Mouse (Mus musculus) neural tube, embryonic 15.5 days (tissue): ENCODE data around the gene Adamts9. TPM values are rescaled to one million over a fixed set of nuclear protein-coding genes. Genes with fewer than 3 reads are reported as not detected.
A peak's percentile ranks its signal among the peaks of the same experiment; 100 is the strongest.

Experiments
- ATAC-seq: fragments of 200-750 bp; cut with Nextera tagmentation; 2 replicates; pipeline ENCODE4 v1.8.0; 2017; ENCODE audit warnings: mild to moderate bottlenecking, moderate TSS enrichment, moderate library complexity; ENCODE audit not compliant: low FRiP score
- H3K27ac ChIP-seq: fragments of 300-500 bp; sonication (generic); replicated peaks from 2 replicates; pipeline ENCODE4 v1.5.1; 2015; ENCODE audit warnings: mild to moderate bottlenecking, inconsistent platforms
- H3K27me3 ChIP-seq: fragments of 300-500 bp; sonication (generic); replicated peaks from 2 replicates; pipeline ENCODE4 v1.6.1; 2015; ENCODE audit warnings: inconsistent platforms
- H3K36me3 ChIP-seq: fragments of 300-500 bp; sonication (generic); 2 replicates; pipeline ENCODE4 v1.6.1; 2015; ENCODE audit warnings: inconsistent platforms
- H3K4me1 ChIP-seq: fragments of 300-500 bp; sonication (generic); 2 replicates; pipeline ENCODE4 v1.6.1; 2015; ENCODE audit warnings: inconsistent platforms
- H3K4me2 ChIP-seq: fragments of 300-500 bp; sonication (generic); 2 replicates; pipeline ENCODE4 v1.6.1; 2015; ENCODE audit warnings: inconsistent platforms, mild to moderate bottlenecking, moderate library complexity
- H3K4me3 ChIP-seq: fragments of 300-500 bp; sonication (generic); replicated peaks from 2 replicates; pipeline ENCODE4 v1.5.1; 2015; ENCODE audit warnings: mild to moderate bottlenecking, inconsistent platforms
- H3K9ac ChIP-seq: fragments of 300-500 bp; sonication (generic); replicated peaks from 2 replicates; pipeline ENCODE4 v1.6.1; 2015; ENCODE audit warnings: mild to moderate bottlenecking, inconsistent platforms
- H3K9me3 ChIP-seq: fragments of 300-500 bp; sonication (generic); replicated peaks from 2 replicates; pipeline ENCODE4 v1.6.1; 2016; ENCODE audit warnings: inconsistent platforms
- WGBS: fragments of 180-500 bp; shearing (Covaris S2); methylation state at CpG from one replicate; pipeline ENCODE4 v1.1.7; 2015; ENCODE audit warnings: mixed read lengths; 5-methylcytosine and 5-hydroxymethylcytosine counted together
- polyA plus RNA-seq: library from polyadenylated mRNA; unstranded; fragments of >200 nt; fragmentation: Nextera tagmentation; extraction: Ambion mirVana; gene quantifications from 2 replicates; pipeline ENCODE4 v1.2.1, GENCODE M21; 2015

Adamts9 gene
- 2.1 and 2.8 TPM in 2 replicates for polyA plus RNA-seq

DNA sequence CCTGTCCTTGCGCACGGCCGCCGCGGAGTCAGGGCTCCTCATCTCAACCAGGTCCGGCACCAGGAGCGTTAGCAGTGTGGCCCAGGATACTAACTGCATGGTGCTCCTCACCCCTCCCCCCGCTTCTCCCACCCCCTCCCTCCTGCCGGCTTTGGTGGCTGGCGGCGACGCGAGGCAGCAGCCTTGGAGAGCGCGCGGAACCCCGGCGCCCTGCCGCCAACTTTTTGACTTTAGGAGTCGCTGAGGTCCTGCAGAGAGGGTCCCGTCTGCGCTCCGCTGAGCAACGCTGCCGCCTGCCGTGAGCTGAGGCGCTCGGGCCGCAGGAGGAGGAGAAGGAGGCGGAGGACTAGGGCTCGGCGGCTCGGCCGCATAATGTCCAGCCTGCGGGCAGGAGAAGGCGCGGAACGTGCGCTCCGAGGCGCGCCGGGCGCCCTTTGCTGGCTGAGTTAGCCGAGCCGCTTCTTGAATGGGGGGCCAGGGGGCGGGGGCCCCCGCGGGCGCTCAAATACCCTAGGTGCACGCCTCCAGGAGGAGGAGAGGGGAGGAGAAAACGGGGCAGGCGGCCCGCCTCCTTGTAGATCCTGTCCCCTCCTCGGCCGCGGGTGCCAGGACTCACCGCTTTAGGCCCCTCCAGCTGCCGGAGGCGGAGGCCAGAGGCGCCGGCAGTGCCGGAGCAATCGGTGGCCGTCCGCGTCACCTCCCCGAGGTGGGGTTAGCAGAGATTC, at the start of gene Adamts9:
Adamts9 (minus strand) TSS at position 436 of the 725 bp plus-strand sequence.
- peak within 1 kb of the TSS; percentile 65 for H3K27ac ChIP-seq
- H3K27me3 ChIP-seq: peaks cover 41% of the 10 kb centered on the region
- H3K36me3 ChIP-seq: no peaks in the 10 kb centered on the region
- peak; percentile 53 for ATAC-seq
- H3K9ac ChIP-seq: peak within 1 kb of the TSS; percentile 45
- no peaks in the 10 kb centered on the region for H3K9me3 ChIP-seq
- H3K4me1 ChIP-seq: peaks cover 43% of the 10 kb centered on the region
- under 1% methylated on average over 63 of the region's 68 CpGs for WGBS
- H3K4me2 ChIP-seq: peak within 1 kb of the TSS; percentile 80
- H3K4me3 ChIP-seq: peak within 1 kb of the TSS; percentile 56

DNA sequence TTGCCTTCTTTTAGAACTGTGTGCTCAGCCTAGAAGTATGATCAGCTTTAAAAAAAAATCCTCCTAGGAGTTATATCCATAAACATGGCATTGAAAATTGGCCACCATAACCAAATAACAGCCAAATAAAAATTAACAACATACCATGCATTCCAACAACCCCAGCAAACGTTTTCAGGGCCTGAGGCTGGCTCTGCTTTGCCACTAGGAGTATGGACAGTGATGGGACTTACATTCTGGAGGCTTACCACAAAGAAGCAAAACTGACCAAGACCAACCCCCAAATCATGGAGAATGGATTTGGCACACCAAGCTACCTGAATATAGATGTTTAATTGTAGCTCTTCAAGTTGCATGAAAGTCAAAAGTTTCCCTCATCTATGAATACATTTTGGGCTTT, 48.3 kb upstream of the Adamts9 start:
- Histone ChIP-seq H3K4me1 (no peaks in the 10 kb centered on the region), H3K9me3 (no peaks in the 10 kb centered on the region), H3K4me2 (no peak overlapping the region), H3K4me3 (no peak overlapping the region), H3K27me3 (no peaks in the 10 kb centered on the region), H3K36me3 (no peaks in the 10 kb centered on the region), H3K9ac (no peak overlapping the region), H3K27ac (no peak overlapping the region)
- 28% methylated on average over 1 of the region's 1 CpGs for WGBS
- ATAC-seq: no peak

DNA sequence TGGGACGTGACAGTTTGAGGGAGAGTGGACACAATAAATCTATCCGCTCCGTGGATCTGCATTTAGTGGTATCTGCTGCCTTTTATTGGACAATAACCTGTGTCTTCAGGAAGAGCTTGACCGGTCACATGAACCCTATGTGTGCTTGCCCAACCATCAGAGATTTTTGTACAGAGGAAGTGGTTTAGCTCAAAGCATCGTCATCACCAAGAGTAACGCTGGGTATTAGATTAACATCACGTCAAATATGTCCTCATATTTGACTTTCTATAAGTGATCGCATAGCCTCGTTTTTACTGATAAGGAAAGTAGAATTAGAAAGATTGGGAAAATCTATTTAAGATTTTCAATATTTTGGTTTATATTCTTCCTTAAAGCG, 45.3 kb upstream of the Adamts9 start:
- WGBS: 86% methylated on average over 10 of the region's 10 CpGs
- no peak overlapping the region for H3K4me2 ChIP-seq
- no peak for ATAC-seq
- no peak overlapping the region for H3K27ac ChIP-seq
- no peak overlapping the region for H3K4me3 ChIP-seq
- H3K9me3 ChIP-seq: no peaks in the 10 kb centered on the region
- H3K36me3 ChIP-seq: no peaks in the 10 kb centered on the region
- no peaks in the 10 kb centered on the region for H3K27me3 ChIP-seq
- H3K9ac ChIP-seq: no peak overlapping the region
- H3K4me1 ChIP-seq: no peaks in the 10 kb centered on the region

DNA sequence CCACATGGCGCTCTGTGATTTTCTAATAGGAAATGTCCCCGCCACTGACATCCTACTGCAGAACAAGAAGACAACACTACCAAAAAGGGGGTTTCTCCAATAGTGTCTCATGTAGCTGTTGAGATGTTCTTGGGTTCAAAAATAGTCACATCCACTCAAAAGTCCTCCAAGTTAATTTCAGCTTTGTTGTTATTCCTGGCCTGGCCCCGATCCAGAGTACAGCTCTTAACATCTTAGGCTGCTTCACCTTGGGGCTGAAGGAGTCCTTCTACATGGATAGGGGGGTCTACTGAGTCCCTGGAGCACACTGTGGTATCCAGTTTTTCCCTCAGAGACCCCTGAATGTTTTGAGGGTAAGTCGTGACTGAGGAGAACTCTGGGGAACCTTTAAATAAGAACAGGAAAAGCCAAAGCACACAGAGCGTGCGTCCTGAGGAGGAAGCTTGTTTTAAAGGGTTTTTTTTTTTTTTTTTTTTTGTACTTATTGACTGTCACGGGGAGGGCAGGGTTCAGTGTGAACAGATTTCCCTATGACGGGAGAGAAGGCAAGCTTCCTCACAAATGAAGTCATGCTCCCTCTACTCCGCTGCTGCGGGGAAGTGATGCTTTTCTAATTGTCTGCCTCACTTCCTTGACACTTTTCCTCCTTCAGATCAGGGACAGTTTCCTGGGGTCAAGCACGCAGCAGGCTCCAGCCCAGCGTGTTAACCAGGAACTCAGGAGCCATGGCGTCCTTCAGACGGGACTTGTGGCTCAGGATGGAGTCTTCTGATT, 44.7 kb upstream of the Adamts9 start:
- Histone ChIP-seq H3K36me3 (no peaks in the 10 kb centered on the region), H3K9ac (no peak overlapping the region), H3K27me3 (no peaks in the 10 kb centered on the region), H3K27ac (no peak overlapping the region), H3K4me2 (no peak overlapping the region), H3K4me1 (no peaks in the 10 kb centered on the region), H3K9me3 (no peaks in the 10 kb centered on the region), H3K4me3 (no peak overlapping the region)
- no peak for ATAC-seq
- WGBS: 79% methylated on average over 14 of the region's 14 CpGs

DNA sequence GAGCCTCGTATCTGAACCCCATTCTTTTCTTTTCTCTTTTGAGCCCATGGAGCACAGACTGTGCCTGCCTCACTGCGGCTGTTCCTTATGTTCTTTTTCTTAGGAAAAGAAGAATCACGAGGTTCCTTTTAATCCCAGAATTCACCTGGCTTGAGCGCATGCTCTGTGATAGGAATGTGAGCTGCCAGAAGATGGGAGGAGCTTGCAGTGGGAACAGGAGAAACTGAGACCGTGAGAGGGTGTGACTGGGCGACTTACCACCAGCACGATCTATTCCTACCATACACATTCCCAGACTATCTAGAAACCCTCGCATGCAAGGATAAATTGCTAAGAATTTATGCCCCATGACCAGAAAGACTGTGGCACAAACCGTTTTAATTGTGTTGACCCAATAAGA, 44.1 kb upstream of the Adamts9 start:
- 86% methylated on average over 9 of the region's 9 CpGs for WGBS
- Histone ChIP-seq H3K9ac (no peak overlapping the region), H3K9me3 (no peaks in the 10 kb centered on the region), H3K4me1 (no peaks in the 10 kb centered on the region), H3K4me2 (no peak overlapping the region), H3K27me3 (no peaks in the 10 kb centered on the region), H3K27ac (no peak overlapping the region), H3K4me3 (no peak overlapping the region), H3K36me3 (no peaks in the 10 kb centered on the region)
- ATAC-seq: no peak

DNA sequence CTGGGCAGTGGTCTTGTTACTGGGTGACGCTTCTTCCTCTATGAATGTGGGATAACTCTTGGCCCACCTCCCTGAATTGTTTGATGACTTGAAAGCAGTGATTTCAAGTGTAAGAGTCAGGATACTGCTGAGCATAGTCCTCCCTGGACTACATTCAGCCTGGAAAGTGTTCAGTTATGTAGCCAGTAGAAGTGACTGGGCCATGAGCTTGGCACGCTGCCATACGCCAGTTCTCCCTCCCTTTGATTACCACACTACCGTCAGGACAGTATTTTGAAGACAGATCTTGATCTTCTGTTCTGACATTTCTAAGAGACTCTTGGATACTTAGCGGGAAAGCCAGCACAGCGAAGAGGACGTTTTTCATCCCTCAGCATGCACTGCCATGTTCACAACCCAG, 40.1 kb upstream of the Adamts9 start:
- H3K27me3 ChIP-seq: no peaks in the 10 kb centered on the region
- no peak overlapping the region for H3K9ac ChIP-seq
- ATAC-seq: no peak
- no peaks in the 10 kb centered on the region for H3K4me1 ChIP-seq
- no peaks in the 10 kb centered on the region for H3K9me3 ChIP-seq
- 77% methylated on average over 7 of the region's 7 CpGs for WGBS
- H3K27ac ChIP-seq: no peak overlapping the region
- no peak overlapping the region for H3K4me2 ChIP-seq
- no peak overlapping the region for H3K4me3 ChIP-seq
- no peaks in the 10 kb centered on the region for H3K36me3 ChIP-seq

DNA sequence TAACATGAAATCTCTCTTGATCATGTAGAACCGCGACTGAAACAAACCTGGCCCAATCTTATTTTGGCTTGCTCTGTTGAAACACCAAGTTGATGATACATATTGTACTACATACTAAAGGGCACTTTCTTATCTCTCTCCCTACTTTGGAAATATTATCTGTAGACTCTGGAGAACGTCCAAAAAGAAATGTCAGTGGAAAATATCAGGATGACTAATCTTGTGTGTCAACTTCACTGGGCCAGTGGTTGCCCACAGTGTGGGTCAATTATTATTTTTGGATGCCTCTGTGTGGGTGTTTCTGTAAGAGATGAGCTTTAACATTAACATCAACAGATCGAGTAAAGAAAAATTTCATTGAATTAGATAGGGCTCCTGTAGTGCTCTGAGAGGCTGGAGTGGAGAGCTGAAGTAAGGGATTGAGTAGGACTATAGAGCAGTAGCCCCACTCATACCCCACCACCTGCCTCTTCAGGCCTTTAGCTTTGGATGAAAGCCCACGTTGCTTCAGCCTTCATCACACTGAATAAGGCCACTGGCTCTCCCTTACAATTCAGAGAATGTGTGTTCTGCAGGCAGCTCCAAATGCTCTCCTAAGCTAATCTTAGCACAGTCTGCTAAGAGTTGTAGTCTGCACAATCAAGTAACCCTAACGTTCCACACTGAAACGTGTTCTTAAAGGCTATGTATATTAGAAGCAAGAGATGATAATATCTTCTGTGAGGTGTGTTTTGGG, 38.3 kb upstream of the Adamts9 start:
- no peaks in the 10 kb centered on the region for H3K27me3 ChIP-seq
- no peak overlapping the region for H3K9ac ChIP-seq
- H3K4me2 ChIP-seq: no peak overlapping the region
- no peaks in the 10 kb centered on the region for H3K36me3 ChIP-seq
- no peaks in the 10 kb centered on the region for H3K9me3 ChIP-seq
- no peak for ATAC-seq
- WGBS: 87% methylated on average over 7 of the region's 7 CpGs
- H3K4me3 ChIP-seq: no peak overlapping the region
- no peaks in the 10 kb centered on the region for H3K4me1 ChIP-seq
- no peak overlapping the region for H3K27ac ChIP-seq

DNA sequence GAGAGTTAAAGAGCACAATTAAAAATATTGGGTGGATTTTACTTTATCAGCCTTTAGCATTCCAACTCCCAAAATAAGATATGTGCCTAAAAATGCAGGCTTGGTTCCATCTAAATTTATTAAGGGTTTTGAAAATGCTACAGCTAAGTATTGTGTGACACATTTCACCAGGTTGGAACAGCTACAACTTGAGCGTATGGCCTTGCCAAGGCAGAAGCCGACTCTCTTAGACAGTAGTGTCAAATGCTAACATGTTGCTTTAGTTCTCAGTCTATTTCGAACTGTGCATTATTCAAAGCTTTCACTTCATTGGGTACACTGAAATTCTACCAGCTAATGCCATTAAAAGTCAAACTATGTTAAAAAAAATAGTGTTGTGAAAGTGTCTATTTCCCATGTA, 30.0 kb upstream of the Adamts9 start:
- WGBS: 82% methylated on average over 3 of the region's 3 CpGs
- no peaks in the 10 kb centered on the region for H3K9me3 ChIP-seq
- no peak overlapping the region for H3K4me3 ChIP-seq
- H3K4me2 ChIP-seq: no peak overlapping the region
- H3K36me3 ChIP-seq: no peaks in the 10 kb centered on the region
- H3K27ac ChIP-seq: no peak overlapping the region
- H3K9ac ChIP-seq: no peak overlapping the region
- H3K4me1 ChIP-seq: no peaks in the 10 kb centered on the region
- H3K27me3 ChIP-seq: no peaks in the 10 kb centered on the region
- ATAC-seq: no peak

DNA sequence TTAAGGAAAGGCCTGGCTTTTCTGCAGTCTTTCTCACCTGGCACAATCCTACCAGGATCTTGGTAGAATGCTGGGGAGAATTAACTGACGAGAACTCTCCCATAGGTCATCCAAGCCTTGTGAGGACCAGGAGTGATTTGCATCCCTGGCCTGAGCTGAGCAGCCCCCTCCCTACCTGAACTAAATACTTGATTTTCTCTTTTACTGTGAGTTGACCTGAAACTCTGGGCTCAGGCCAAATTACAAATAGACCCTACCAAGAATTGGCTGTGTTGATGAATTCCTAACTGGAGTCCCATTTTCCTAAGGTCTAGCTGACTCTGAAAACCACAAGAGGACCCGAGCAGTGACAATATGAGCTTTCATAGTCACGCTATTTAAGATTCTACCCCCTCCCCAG, 25.4 kb upstream of the Adamts9 start:
- Histone ChIP-seq H3K9me3 (no peaks in the 10 kb centered on the region), H3K9ac (no peak overlapping the region), H3K4me3 (no peak overlapping the region), H3K36me3 (no peaks in the 10 kb centered on the region), H3K4me2 (no peak overlapping the region), H3K27me3 (no peaks in the 10 kb centered on the region), H3K27ac (no peak overlapping the region), H3K4me1 (no peaks in the 10 kb centered on the region)
- ATAC-seq: no peak
- WGBS: 63% methylated on average over 3 of the region's 3 CpGs

DNA sequence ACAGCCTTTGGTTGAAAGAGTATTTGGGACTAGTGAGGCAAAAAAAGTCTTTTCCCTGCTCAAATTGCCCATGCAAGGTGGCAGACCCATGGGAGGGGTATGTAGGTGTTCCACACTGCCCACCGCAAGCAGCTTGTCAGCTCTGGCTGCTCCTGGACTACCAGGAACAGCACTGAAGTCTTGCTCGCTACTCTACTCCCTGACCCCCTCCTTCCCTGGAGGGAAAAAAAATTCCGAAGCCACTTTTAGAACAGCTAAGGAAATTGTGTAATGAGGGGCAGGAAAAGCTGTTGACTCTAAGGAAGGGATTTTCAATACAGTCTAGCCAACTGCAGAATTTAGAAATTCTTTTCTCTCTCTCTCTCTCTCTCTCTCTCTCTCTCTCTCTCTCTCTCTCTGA, 24.9 kb upstream of the Adamts9 start:
- H3K9ac ChIP-seq: no peak overlapping the region
- no peaks in the 10 kb centered on the region for H3K4me1 ChIP-seq
- no peaks in the 10 kb centered on the region for H3K27me3 ChIP-seq
- H3K27ac ChIP-seq: no peak overlapping the region
- H3K4me2 ChIP-seq: no peak overlapping the region
- no peaks in the 10 kb centered on the region for H3K36me3 ChIP-seq
- no peaks in the 10 kb centered on the region for H3K9me3 ChIP-seq
- WGBS: 86% methylated on average over 3 of the region's 3 CpGs
- no peak overlapping the region for H3K4me3 ChIP-seq
- ATAC-seq: no peak

DNA sequence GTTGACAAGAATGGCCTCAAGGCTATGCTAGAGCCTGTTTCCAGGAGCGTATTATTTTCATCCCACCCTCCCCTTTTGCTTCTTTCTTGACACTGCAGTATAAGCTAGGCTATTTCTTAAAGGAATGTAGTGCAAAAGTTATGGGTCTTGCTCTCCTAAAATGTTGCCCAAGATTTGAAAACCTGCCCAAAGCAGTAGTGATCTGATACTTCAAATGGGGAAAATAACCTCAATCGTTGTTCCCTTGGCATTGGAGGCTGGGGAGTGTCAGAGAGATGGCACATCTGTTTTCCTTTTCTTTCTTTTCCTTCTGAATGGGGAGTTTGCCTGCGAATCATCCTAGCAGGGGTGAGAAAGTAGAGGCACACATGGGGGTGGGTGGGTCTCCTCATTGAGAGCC, 19.7 kb upstream of the Adamts9 start:
- Histone ChIP-seq H3K27me3 (no peaks in the 10 kb centered on the region), H3K9ac (no peak overlapping the region), H3K27ac (no peak overlapping the region), H3K4me3 (no peak overlapping the region), H3K4me2 (no peak overlapping the region), H3K36me3 (no peaks in the 10 kb centered on the region), H3K9me3 (no peaks in the 10 kb centered on the region), H3K4me1 (no peaks in the 10 kb centered on the region)
- ATAC-seq: no peak
- whole genome bisulfite sequencing: 84% methylated on average over 3 of the region's 3 CpGs

DNA sequence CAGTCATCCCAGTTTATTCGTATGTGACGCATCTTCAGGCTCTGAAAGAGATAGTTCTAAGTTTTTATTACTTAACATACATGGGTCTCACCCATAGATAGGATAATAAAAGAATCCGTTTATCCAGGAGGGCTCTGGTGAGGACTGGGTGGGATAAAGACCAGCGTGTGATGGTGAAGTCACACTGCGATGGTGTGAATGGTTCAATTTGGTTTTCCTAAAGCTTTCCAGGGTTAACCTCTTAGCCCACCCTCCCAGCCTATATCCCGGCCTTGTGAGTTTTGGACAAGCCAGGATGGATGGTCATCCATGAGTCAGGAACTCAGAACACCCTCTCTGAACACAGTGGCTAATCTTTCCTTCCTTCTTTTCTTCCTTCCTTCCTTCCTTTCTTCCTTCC, 17.7 kb upstream of the Adamts9 start:
- WGBS: 91% methylated on average over 6 of the region's 6 CpGs
- Histone ChIP-seq H3K27ac (no peak overlapping the region), H3K4me2 (no peak overlapping the region), H3K4me1 (no peaks in the 10 kb centered on the region), H3K4me3 (no peak overlapping the region), H3K9ac (no peak overlapping the region), H3K9me3 (no peaks in the 10 kb centered on the region), H3K27me3 (no peaks in the 10 kb centered on the region), H3K36me3 (no peaks in the 10 kb centered on the region)
- ATAC-seq: no peak
